Mouse (Mus musculus): ENCODE results near the gene Mphosph9.

- no peak for TF ChIP-seq POLR2A (IDR thresholded peaks at IDR 0.05; ENCODE audit: borderline replicate concordance, control insufficient read depth, low read depth, low read length)
- no peak for TF ChIP-seq CTCF (IDR thresholded peaks at IDR 0.05; ENCODE audit: control insufficient read depth, insufficient read depth, low read length)
Measured at GRCm38 (mm10) chr5:124342897-124343296, 15.1 kb upstream of the Mphosph9 start.

All from bone marrow, adult 2 months (tissue).